Mouse (Mus musculus) stomach, postnatal 0 days (tissue): ENCODE data around the gene Epha10. TPM values are rescaled to one million over a fixed set of nuclear protein-coding genes. Genes with fewer than 3 reads are reported as not detected.

Source experiments
- ATAC-seq: fragments of 200-750 bp; cut with Nextera tagmentation; 2 replicates; pipeline ENCODE4 v1.8.0; 2017; ENCODE audit not compliant: low FRiP score, low TSS enrichment
- DNase-seq: peaks from one replicate; pipeline ENCODE4 v3.0.0-alpha.2; 2016; ENCODE audit warnings: low spot score
- H3K27ac ChIP-seq: fragments of 300-500 bp; sonication (generic); replicated peaks from 2 replicates; pipeline ENCODE4 v1.5.1; 2014; ENCODE audit warnings: mild to moderate bottlenecking, control low read depth
- H3K27me3 ChIP-seq: fragments of 300-500 bp; sonication (generic); 2 replicates; pipeline ENCODE4 v1.6.1; 2014; ENCODE audit warnings: low read length; ENCODE audit not compliant: control insufficient read depth, insufficient read depth
- H3K36me3 ChIP-seq: fragments of 300-500 bp; sonication (generic); 2 replicates; pipeline ENCODE4 v1.6.1; 2014; ENCODE audit warnings: low read length, mixed read lengths; ENCODE audit not compliant: control insufficient read depth, insufficient read depth
- H3K4me1 ChIP-seq: fragments of 300-500 bp; sonication (generic); replicated peaks from 2 replicates; pipeline ENCODE4 v1.6.1; 2014; ENCODE audit warnings: antibody characterized with exemption; ENCODE audit not compliant: control insufficient read depth, insufficient read depth
- H3K4me2 ChIP-seq: fragments of 300-500 bp; sonication (generic); replicated peaks from 2 replicates; pipeline ENCODE4 v1.6.1; 2014; ENCODE audit warnings: low read depth, mild to moderate bottlenecking, control low read depth, moderate library complexity
- H3K4me3 ChIP-seq: fragments of 300-500 bp; sonication (generic); 2 replicates; pipeline ENCODE4 v1.5.1; 2014; ENCODE audit warnings: low read depth, low read length, control low read depth
- H3K9ac ChIP-seq: fragments of 300-500 bp; sonication (generic); 2 replicates; pipeline ENCODE4 v1.6.1; 2014; ENCODE audit warnings: mild to moderate bottlenecking, low read length, control low read depth, mixed read lengths
- H3K9me3 ChIP-seq: fragments of 300-500 bp; sonication (generic); 2 replicates; pipeline ENCODE4 v1.6.1; 2016; ENCODE audit warnings: low read length; ENCODE audit not compliant: control insufficient read depth
- CTCF ChIP-seq: IDR thresholded peaks from 2 replicates; pipeline ENCODE4 v1.5.1; 2016; ENCODE audit warnings: antibody characterized with exemption, low read depth, mild to moderate bottlenecking, moderate library complexity
- EP300 ChIP-seq: optimal IDR thresholded peaks from 2 replicates; pipeline ENCODE3; 2016; ENCODE audit warnings: antibody characterized with exemption
- WGBS: fragments of 180-500 bp; shearing (Covaris S2); extraction: QIAGEN DNeasy Blood & Tissue Kit; methylation state at CpG from one replicate; pipeline ENCODE4 v1.1.7; 2014; 5-methylcytosine and 5-hydroxymethylcytosine counted together
- polyA plus RNA-seq: library from polyadenylated mRNA; unstranded; fragments of >200 nt; fragmentation: Nextera tagmentation; extraction: Ambion mirVana; gene quantifications from 2 replicates; pipeline ENCODE4 v1.2.1, GENCODE M21; 2015

Gene Epha10
- polyA plus RNA-seq, 1 experiment from 2014 or later, result not detected

DNA sequence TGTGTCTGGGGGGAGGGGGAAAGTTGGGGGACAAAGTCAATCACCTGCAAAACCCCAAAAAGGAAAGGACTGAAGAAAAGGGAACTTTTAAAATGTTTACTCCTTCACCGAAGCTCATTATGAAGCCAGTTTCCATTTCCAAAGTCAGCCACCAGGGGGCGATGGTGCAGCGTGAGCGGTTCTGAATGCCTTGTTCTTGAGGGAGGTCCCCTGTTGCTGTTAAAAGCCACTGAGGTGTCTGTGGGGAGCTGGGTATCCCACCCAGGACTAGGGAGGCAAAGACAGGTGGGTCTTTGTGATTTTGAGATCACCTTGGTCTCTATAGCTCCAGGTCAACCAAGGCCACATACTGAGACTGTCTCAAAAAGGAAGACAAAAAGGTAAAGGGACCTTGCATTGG lies 62.3 kb downstream of the Epha10 start:
- Histone ChIP-seq H3K9me3 (no peaks in the 10 kb centered on the region), H3K4me3 (no peak overlapping the region), H3K4me2 (no peak overlapping the region), H3K27me3 (no peaks in the 10 kb centered on the region), H3K9ac (no peak overlapping the region), H3K4me1 (no peaks in the 10 kb centered on the region), H3K36me3 (peaks cover 3% of the 10 kb centered on the region; the same call in 1 of the 2 replicates), H3K27ac (no peak overlapping the region)
- DNase-seq (peak; percentile 85), ATAC-seq (peak; percentile 35; the same call in 1 of the 2 replicates)
- WGBS, result 4% methylated on average over 4 of the region's 4 CpGs
- TF ChIP-seq CTCF (peak; percentile 96), EP300 (no peak)

DNA sequence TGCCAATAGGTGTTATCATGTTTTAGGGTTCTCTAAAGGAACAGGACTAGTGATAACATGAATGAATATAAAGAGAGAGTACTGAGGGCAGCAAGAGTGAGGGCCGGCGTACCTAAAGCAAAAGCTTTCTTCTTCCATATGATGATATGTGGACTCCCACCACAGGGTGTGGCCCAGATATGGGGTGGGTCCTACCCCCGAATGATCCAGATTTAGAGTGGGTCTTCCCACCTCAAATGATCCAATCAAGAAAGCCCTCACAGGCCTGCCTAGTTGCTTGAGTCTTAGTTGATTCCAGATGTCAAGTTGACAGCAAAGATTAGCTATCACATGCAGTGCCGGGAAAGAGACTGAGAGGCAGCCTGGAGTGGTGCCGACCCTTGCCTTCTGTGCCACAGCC lies 63.1 kb downstream of the Epha10 start:
- Histone ChIP-seq H3K4me3 (no peak overlapping the region), H3K9ac (no peak overlapping the region), H3K4me2 (no peak overlapping the region), H3K27me3 (no peaks in the 10 kb centered on the region), H3K4me1 (no peaks in the 10 kb centered on the region), H3K27ac (no peak overlapping the region), H3K9me3 (no peaks in the 10 kb centered on the region), H3K36me3 (peaks cover 3% of the 10 kb centered on the region; the same call in 1 of the 2 replicates)
- DNase-seq (no peak), ATAC-seq (no peak)
- TF ChIP-seq CTCF, result no peak
- no peak for TF ChIP-seq EP300
- WGBS, result 85% methylated on average over 5 of the region's 5 CpGs

DNA sequence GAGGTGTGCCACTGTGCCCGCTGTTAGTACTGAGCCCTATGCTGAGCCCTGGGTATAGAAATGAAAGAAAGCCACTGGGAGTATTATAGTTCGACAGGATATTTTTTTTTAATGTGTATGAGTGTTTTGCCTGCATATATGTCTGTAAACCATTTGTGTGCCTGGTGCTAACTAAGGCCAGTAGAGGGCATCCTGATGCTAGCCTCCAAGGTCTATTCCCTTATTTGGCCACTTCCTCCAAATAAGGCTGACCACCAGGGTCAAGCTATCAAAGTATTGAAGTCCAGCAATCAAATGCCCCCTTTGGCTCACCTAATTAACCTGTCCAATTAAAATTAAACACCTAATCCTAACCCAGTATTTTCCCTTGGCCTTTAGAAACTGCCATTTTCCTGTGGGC lies 64.3 kb downstream of the Epha10 start:
- TF ChIP-seq EP300, result no peak
- peak; percentile 67 for TF ChIP-seq CTCF
- no peaks in the 10 kb centered on the region for H3K4me1 ChIP-seq
- no peak for ATAC-seq
- H3K4me3 ChIP-seq, result no peak overlapping the region
- H3K27me3 ChIP-seq, result no peaks in the 10 kb centered on the region
- WGBS, result 58% methylated on average over 2 of the region's 2 CpGs
- DNase-seq, result no peak
- no peak overlapping the region for H3K27ac ChIP-seq
- no peak overlapping the region for H3K9ac ChIP-seq
- peaks cover 3% of the 10 kb centered on the region; the same call in 1 of the 2 replicates for H3K36me3 ChIP-seq
- no peak overlapping the region for H3K4me2 ChIP-seq
- H3K9me3 ChIP-seq, result no peaks in the 10 kb centered on the region

DNA sequence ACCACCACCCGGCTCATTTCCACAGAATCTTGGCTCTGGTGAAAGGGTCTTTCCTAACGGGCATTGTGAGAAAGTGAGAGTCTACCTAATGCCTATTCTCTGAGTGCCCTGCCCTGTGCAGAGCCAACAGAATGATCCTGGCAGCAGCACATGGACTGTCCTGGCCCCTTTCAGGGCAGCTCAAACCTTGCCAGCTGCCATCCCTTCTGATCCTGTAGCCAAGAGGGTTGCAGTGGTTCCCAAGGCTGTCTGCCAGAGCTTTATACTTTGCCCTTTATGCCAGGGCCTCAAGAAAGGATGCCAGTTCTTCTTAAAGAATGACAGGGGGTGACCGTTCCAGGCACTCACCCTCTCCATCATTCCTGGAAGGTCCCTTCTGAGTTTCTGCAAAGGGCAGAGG lies 68.8 kb downstream of the Epha10 start:
- ATAC-seq, result no peak
- no peak for DNase-seq
- H3K4me1 ChIP-seq, result no peaks in the 10 kb centered on the region
- 71% methylated on average over 3 of the region's 3 CpGs for WGBS
- no peaks in the 10 kb centered on the region for H3K27me3 ChIP-seq
- no peaks in the 10 kb centered on the region for H3K36me3 ChIP-seq
- TF ChIP-seq EP300 (no peak), CTCF (no peak)
- no peak overlapping the region for H3K27ac ChIP-seq
- H3K4me2 ChIP-seq, result no peak overlapping the region
- no peaks in the 10 kb centered on the region for H3K9me3 ChIP-seq
- H3K4me3 ChIP-seq, result no peak overlapping the region
- no peak overlapping the region for H3K9ac ChIP-seq

DNA sequence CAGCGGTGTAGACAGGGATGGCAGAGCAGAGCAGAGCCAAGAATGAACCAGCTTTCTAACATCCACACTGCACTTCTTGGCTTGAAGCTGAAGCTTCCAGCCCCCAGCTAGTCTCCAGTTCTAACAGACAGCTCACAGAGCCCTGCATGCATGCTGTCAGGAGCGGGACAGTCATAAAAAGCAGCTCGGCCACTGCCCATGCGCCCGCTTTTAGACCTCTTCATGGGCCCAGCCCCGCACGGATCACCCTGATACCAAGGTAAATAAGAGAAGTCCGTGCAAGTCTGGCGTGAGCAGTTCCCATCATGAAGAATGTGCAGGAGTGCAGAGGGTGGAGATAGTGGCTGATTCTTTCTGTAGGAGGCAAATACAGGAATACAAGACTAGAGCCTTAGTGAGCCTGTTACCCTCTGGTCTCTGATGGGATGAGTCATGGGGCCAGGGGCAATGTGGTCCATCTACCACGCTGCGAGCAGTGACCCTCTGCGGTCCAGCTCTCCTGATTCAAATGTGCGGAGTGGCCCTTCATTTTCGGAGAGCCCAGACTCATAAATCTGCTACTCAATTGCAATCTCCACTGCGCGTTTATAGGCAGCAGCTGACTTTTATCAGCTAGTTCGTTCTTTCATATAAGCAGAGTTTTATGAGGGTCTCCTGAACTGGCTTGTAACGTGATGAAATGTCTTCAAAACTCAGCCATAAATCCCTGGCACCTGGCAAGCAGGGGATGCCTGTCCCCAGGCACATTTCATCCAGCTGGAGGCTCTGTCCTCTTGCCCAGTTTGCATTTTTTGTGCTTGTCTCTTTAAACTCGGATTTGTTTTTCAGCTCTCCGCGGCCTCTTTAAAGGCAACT lies 69.7 kb downstream of the Epha10 start:
- no peak overlapping the region for H3K27ac ChIP-seq
- H3K36me3 ChIP-seq, result no peaks in the 10 kb centered on the region
- no peak overlapping the region for H3K4me2 ChIP-seq
- H3K27me3 ChIP-seq, result no peaks in the 10 kb centered on the region
- no peaks in the 10 kb centered on the region for H3K9me3 ChIP-seq
- no peak overlapping the region for H3K4me3 ChIP-seq
- WGBS, result 48% methylated on average over 21 of the region's 21 CpGs
- ATAC-seq (no peak), DNase-seq (no peak)
- no peak overlapping the region for H3K9ac ChIP-seq
- no peaks in the 10 kb centered on the region for H3K4me1 ChIP-seq
- no peak for TF ChIP-seq EP300

DNA sequence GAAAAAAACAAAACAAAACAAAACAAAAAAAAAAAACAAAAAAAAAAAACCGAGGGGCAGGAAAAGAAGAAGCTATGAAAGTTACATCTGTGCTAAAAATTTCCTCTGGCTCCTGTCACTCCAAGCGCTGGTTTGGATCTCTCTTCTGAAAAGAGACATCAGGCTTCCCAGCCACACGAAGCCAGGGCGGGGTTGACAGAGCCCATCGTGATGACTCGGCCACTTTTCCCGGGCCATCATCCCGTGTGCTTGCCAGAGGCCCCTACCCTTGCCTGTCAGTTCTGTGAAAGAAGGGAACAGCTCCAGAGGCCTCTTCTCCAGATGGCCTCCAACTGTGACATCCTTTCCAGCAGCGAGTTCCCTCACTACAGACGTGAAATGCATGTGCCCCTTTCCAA lies 70.3 kb downstream of the Epha10 start:
- DNase-seq (no peak), ATAC-seq (no peak)
- H3K9ac ChIP-seq, result 0 out of 2 replicates have a peak overlapping the region, but pooled peaks have one; percentile 18
- no peak overlapping the region for H3K4me2 ChIP-seq
- no peak overlapping the region for H3K4me3 ChIP-seq
- H3K27ac ChIP-seq, result no peak overlapping the region
- no peaks in the 10 kb centered on the region for H3K36me3 ChIP-seq
- no peaks in the 10 kb centered on the region for H3K4me1 ChIP-seq
- TF ChIP-seq EP300, result no peak
- TF ChIP-seq CTCF, result no peak
- H3K27me3 ChIP-seq, result no peaks in the 10 kb centered on the region
- H3K9me3 ChIP-seq, result no peaks in the 10 kb centered on the region
- WGBS, result 29% methylated on average over 10 of the region's 10 CpGs
